Mouse (Mus musculus): ENCODE measurements around the gene Muc2. TPM values are rescaled to one million over a fixed set of nuclear protein-coding genes. Genes with fewer than 3 reads are reported as not detected.

The Muc2 gene
- polyA plus RNA-seq, 1 experiment, result 1.4 TPM

- H3K4me1 ChIP-seq (replicated peaks; ENCODE audit: control insufficient read depth, insufficient read depth, low read length), result no peaks in the 10 kb centered on the region
- no peak overlapping the region for H3K27ac ChIP-seq (ENCODE audit: control insufficient read depth, insufficient read depth, low read length)
- no peaks in the 10 kb centered on the region for H3K36me3 ChIP-seq (ENCODE audit: control insufficient read depth, insufficient read depth, low read length)
- H3K4me3 ChIP-seq (ENCODE audit: control insufficient read depth, insufficient read depth, low read length), result no peak overlapping the region
- TF ChIP-seq POLR2A (IDR thresholded peaks at IDR 0.05; ENCODE audit: control insufficient read depth, extremely low read depth, insufficient read depth, low read length, poor library complexity), result no peak
- TF ChIP-seq CTCF (IDR thresholded peaks at IDR 0.05; ENCODE audit: borderline replicate concordance, control insufficient read depth, extremely low read depth, insufficient read depth, low read length, poor library complexity), result no peak
- 89% methylated on average over 5 of the region's 5 CpGs for WGBS
- H3K27me3 ChIP-seq (ENCODE audit: control insufficient read depth, insufficient read depth, low read length), result no peaks in the 10 kb centered on the region
- DNase-seq, result no peak
Measured at GRCm38 (mm10) chr7:141776199-141776598, 86.1 kb downstream of the Muc2 start.

GRCm38 (mm10) chr7:141788677-141789452 lies 98.7 kb downstream of the Muc2 start, which contains the start of gene Muc5ac:
Muc5ac (plus strand) TSS chr7:141788972.
- no peaks in the 10 kb centered on the region for H3K4me1 ChIP-seq (replicated peaks; ENCODE audit: control insufficient read depth, insufficient read depth, low read length)
- TF ChIP-seq POLR2A (IDR thresholded peaks at IDR 0.05; ENCODE audit: control insufficient read depth, extremely low read depth, insufficient read depth, low read length, poor library complexity) (no peak), CTCF (IDR thresholded peaks at IDR 0.05; ENCODE audit: borderline replicate concordance, control insufficient read depth, extremely low read depth, insufficient read depth, low read length, poor library complexity) (no peak)
- H3K36me3 ChIP-seq (ENCODE audit: control insufficient read depth, insufficient read depth, low read length), result no peaks in the 10 kb centered on the region
- no peak for DNase-seq
- no peak within 1 kb of the TSS for H3K4me3 ChIP-seq (ENCODE audit: control insufficient read depth, insufficient read depth, low read length)
- 81% methylated on average over 6 of the region's 6 CpGs for WGBS
- no peaks in the 10 kb centered on the region for H3K27me3 ChIP-seq (ENCODE audit: control insufficient read depth, insufficient read depth, low read length)
- H3K27ac ChIP-seq (ENCODE audit: control insufficient read depth, insufficient read depth, low read length), result no peak within 1 kb of the TSS

DNA sequence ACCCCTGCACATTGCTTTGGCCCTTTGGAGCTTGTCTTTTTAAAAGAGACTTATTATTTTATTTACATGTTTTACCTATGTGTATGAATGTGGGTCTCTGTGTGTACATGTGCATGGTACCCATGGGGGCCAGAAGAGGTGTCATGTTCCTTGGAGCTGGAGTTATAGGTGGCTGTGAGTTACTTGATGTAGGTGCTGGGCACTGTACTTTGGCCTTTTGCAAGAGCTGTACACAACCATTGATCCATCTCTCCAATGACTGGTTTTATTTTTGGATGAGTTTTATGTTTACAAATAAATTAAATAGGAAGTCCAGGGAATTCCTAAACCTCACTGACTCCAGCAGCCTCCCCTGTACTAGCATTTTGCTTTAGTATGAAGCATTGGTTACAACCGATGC lies 104.1 kb downstream of the Muc2 start:
- Histone ChIP-seq H3K27ac (ENCODE audit: control insufficient read depth, insufficient read depth, low read length) (no peak overlapping the region), H3K36me3 (ENCODE audit: control insufficient read depth, insufficient read depth, low read length) (no peaks in the 10 kb centered on the region)
- WGBS, result 94% methylated on average over 1 of the region's 1 CpGs

DNA sequence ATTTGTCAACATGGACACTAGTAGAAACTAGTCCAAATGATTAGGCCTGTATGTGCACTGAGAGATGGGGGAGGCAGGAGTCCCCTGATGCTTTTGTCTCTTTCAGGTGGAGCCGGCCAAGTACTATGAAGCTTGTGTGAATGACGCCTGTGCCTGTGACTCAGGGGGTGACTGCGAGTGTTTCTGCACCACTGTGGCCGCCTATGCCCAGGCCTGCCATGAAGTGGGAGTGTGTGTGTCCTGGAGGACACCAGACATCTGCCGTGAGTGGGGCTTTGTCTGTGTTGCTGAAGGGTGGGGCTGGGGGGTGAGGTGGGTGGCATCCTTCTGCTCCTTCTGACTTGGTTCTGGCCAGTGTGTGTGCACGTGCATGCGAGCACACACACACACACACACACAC lies 113.1 kb downstream of the Muc2 start:
- Histone ChIP-seq H3K4me3 (ENCODE audit: control insufficient read depth, insufficient read depth, low read length) (no peak overlapping the region), H3K4me1 (replicated peaks; ENCODE audit: control insufficient read depth, insufficient read depth, low read length) (no peaks in the 10 kb centered on the region), H3K27ac (ENCODE audit: control insufficient read depth, insufficient read depth, low read length) (no peak overlapping the region), H3K27me3 (ENCODE audit: control insufficient read depth, insufficient read depth, low read length) (no peaks in the 10 kb centered on the region), H3K36me3 (ENCODE audit: control insufficient read depth, insufficient read depth, low read length) (no peaks in the 10 kb centered on the region)
- TF ChIP-seq CTCF (IDR thresholded peaks at IDR 0.05; ENCODE audit: borderline replicate concordance, control insufficient read depth, extremely low read depth, insufficient read depth, low read length, poor library complexity), result no peak
- no peak for TF ChIP-seq POLR2A (IDR thresholded peaks at IDR 0.05; ENCODE audit: control insufficient read depth, extremely low read depth, insufficient read depth, low read length, poor library complexity)
- DNase-seq, result no peak
- 98% methylated on average over 7 of the region's 7 CpGs for WGBS

More for the DNA sequence above, 104.1 kb downstream of the Muc2 start:
- Histone ChIP-seq H3K4me1 (replicated peaks; ENCODE audit: control insufficient read depth, insufficient read depth, low read length) (no peaks in the 10 kb centered on the region), H3K4me3 (ENCODE audit: control insufficient read depth, insufficient read depth, low read length) (no peak overlapping the region), H3K27me3 (ENCODE audit: control insufficient read depth, insufficient read depth, low read length) (no peaks in the 10 kb centered on the region)
- DNase-seq, result no peak
- TF ChIP-seq POLR2A (IDR thresholded peaks at IDR 0.05; ENCODE audit: control insufficient read depth, extremely low read depth, insufficient read depth, low read length, poor library complexity), result no peak
- TF ChIP-seq CTCF (IDR thresholded peaks at IDR 0.05; ENCODE audit: borderline replicate concordance, control insufficient read depth, extremely low read depth, insufficient read depth, low read length, poor library complexity), result no peak

Other genes starting within 250 kb of the Muc2 start
- 109 and 133 TPM in 2 replicates for gene Pidd1, start 246.3 kb upstream of the Muc2 start, polyA plus RNA-seq (2012; rRNA removed)
- gene Rplp2, start 243.0 kb upstream of the Muc2 start, polyA plus RNA-seq (2012; rRNA removed), result 674 and 750 TPM in 2 replicates
- gene Pnpla2, start 235.1 kb upstream of the Muc2 start, polyA plus RNA-seq (2012; rRNA removed), result 256 and 296 TPM in 2 replicates
- gene Cracr2b, start 229.2 kb upstream of the Muc2 start, polyA plus RNA-seq (2012; rRNA removed), result 10.0 and 14.9 TPM in 2 replicates
- gene Cd151, start 222.9 kb upstream of the Muc2 start, polyA plus RNA-seq (2012; rRNA removed), result 132 and 186 TPM in 2 replicates
- gene Polr2l, start 215.2 kb upstream of the Muc2 start, polyA plus RNA-seq (2012; rRNA removed), result 31.1 and 39.3 TPM in 2 replicates
- gene Tspan4, start 215.1 kb upstream of the Muc2 start, polyA plus RNA-seq (2012; rRNA removed), result 36.9 and 45.1 TPM in 2 replicates
- 26.5 and 36.8 TPM in 2 replicates for gene Chid1, start 150.5 kb upstream of the Muc2 start, polyA plus RNA-seq (2012; rRNA removed)
- gene Ap2a2, start 128.2 kb upstream of the Muc2 start, polyA plus RNA-seq (2012; rRNA removed), result 40.9 and 45.7 TPM in 2 replicates
- gene Muc6, start 35.0 kb upstream of the Muc2 start, polyA plus RNA-seq (2012; rRNA removed), result 0.16 and 0.17 TPM in 2 replicates
- 0.59 and 0.60 TPM in 2 replicates for gene Muc5ac, start 98.6 kb downstream of the Muc2 start, polyA plus RNA-seq (2012; rRNA removed)
- gene Muc5b, start 148.7 kb downstream of the Muc2 start, polyA plus RNA-seq (2012; rRNA removed), result 0.23 and 0.50 TPM in 2 replicates
- 131 and 134 TPM in 2 replicates for gene Tollip, start 228.2 kb downstream of the Muc2 start, polyA plus RNA-seq (2012; rRNA removed)

All from thymus, adult 2 months (tissue).